Mouse (Mus musculus) layer of hippocampus, adult 9-10 months (tissue): Measurements from ENCODE around the gene Olfr649.

Experiments
- DNase-seq: peaks from one replicate; pipeline ENCODE4 v3.0.0; 2022; ENCODE audit warnings: low spot score

Gene Olfr649

GRCm38 (mm10) chr7:104195885-104196284 is at the start of gene Olfr649:
Gene Olfr649, minus strand, starts transcription at chr7:104195985.
- no peak for DNase-seq

- peak; percentile 21 for DNase-seq
These were observed 48.7 kb upstream of the Olfr649 start, which contains the start of gene Trim34a for GRCm38 (mm10) chr7:104244287-104245181. Gene Trim34a, plus strand, starts transcription at chr7:104244457.

DNA sequence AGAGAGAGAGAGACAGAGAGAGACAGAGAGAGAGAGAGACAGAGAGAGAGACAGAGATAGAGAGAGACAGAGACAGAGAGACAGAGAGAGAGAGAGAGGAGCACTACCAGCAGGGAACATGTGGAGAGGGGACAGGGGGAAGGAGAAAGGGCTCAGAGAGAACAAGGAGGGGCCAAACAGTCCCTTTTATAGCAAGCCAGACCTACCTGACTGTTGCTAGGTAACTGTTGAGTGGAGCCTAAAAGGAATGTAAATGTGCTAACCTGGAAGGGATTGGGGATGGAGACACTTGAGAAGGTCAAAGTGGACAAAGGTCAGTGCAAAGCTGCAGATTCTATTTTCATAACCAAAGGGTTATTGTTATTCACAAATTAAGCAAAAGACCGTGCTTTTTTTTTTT is 47.8 kb upstream of the Olfr649 start:
- no peak for DNase-seq

DNA sequence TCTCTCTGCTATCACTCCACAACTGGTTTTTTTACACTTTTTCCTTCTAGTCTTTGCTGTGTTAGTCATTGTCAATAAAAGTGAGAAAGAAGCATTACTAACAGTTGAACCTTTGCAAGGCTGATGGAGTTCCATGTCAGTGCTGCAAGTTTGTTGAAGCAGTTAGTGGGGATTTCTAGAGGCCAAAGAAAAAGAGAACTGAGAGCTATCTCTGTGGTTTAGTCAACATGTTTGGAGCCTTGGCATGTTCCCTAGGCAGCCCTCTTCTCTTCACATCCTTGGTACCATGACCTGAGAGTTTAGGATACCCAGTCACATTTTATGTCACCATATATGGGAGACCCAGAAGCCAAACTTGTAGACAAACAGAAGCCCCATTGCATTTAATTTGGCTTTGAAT is 45.1 kb upstream of the Olfr649 start:
- DNase-seq: no peak

GRCm38 (mm10) chr7:104231203-104231602 is 35.4 kb upstream of the Olfr649 start:
- no peak for DNase-seq

DNA sequence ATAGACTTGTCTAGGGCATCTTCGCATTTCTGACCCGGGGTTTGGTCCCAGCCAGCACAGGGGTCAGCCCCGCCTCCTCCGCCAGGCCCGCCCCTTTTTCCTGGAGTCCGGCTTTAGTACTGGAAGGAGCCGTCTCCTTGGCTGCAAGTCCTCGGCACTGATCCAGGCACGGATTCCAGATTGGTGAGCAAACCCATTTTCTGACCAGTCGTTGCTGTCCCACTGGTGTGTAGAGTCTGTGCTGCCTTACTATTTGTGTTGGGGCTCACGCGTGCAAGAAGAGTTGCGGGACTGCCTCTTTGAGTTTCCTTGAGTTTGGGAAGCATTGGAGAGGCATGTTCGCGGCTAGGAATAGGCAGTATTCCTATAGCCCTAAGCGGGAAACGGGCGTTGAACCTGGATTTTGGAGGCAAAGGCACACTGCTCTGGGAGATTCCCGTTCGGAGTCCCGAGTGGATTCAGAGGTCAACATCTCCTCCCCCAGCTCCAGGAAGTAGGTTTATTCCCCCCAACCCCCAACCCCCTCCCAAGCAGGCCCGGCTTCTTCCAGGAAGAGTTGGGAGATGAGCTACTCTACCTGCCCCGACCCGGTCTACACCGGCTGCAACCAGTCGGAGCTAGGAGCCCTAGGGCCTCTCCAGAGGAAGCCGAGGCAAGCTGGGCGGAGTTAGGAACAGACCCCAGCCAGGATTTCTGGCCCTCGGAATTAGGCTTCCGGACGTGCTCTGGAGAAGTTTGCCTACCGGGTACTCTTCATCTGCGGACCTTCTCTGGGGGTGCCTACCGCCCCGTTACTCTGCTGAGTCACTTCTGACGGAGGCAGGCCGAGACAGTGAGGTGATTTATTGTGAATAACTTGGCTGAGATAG is 23.1 kb upstream of the Olfr649 start, which contains the start of gene Trim6:
Gene Trim6 (plus strand): TSS at position 93 of the 869 bp plus-strand sequence.
- no peak for DNase-seq

DNA sequence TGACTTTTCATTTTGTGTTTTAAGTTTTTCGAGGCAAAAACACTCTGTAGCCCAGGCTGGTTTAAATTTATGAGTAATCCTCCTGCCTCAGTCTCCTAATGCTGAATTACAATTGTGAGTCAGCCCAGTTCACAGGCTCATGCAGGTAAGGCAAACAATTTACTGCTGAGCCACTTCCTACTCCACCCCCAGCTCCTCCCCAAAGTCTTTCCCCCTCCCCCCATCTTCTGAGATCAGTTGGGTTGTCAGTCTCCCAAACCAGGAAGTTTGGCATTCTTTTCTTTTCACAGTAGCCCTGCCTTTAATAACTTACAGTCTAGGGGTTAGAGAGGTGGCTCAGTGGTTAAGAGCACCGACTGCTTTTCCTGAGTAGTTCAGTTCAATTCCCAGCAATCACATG is 22.1 kb upstream of the Olfr649 start:
- no peak for DNase-seq

- DNase-seq: no peak
These were observed 20.3 kb upstream of the Olfr649 start for GRCm38 (mm10) chr7:104216011-104216535.

- no peak for DNase-seq
These were observed 10.4 kb upstream of the Olfr649 start for GRCm38 (mm10) chr7:104206197-104206596.

DNA sequence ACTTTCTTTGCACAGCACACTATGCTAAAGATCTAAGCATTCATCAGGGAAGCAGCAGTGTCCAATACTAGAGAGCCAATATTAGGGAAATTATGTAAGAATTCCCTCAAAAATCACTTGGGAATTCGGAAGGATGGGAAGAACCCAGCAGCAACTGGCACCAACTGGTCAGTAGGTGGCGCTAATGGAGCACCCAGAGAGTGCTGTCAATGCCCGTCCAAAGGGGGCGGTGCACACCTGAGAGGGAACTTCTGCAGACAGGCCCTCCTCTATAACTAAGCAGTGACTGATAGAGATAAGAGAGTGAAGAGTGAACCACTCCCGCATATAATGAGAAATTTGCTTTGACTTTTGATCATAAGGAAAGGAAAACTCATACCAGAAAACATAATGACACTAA is 4.0 kb upstream of the Olfr649 start:
- peak; percentile 9 for DNase-seq

DNA sequence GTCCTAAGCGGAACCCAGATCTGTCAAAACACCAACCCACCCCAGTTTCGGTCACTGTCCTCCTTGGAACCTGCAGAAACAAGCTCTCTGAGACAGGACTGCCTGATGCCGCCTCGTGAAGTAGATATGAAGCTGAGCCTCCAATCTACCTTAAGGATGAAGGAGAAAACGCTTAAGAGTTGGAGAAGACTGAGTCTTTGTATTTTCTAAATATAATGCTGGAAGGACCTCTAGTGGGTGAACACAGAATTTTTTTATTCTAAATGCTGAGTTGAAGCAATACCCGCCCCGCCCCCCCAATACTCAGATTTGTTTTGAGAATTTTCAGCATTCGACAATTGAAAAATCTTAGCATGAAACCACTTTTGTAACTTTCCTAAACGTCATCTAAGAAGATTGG is 4.5 kb downstream of the Olfr649 start:
- no peak for DNase-seq

GRCm38 (mm10) chr7:104183292-104183691 is 12.5 kb downstream of the Olfr649 start, which contains the start of gene Olfr648:
Gene Olfr648, minus strand, starts transcription at chr7:104183392.
- DNase-seq: no peak

GRCm38 (mm10) chr7:104179074-104179473 is 16.7 kb downstream of the Olfr649 start:
- DNase-seq: no peak

DNA sequence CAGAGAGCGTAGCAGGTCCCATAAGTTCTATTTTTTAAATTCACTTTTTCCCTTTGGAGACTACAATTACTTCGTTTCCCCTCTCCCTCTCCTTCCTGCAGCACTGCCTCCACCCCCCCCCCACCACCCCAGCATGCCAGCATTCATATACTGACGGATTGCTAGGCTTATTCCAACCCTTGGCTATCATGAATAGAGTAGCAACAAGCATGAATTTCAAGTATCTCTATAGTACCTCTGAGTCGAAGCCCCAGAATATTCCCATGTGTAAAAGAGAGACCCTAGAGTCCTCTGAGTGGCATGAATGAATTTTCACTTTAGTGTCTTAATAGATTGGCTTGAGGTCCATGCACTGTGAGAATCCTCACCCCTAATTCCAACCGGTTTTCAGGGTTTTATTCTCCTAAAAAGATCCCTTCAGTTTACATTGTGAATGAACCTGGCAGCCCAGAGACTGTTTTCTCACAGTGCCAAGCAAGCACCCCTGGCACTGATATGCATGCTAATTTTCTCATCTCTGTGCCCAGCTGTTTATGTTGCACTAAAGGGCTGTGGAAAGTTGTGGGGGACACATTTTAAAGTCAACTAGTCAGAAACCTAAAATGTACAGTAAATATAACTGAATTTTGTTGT is 17.2 kb downstream of the Olfr649 start:
- no peak for DNase-seq

GRCm38 (mm10) chr7:104175085-104175484 is 20.7 kb downstream of the Olfr649 start:
- no peak for DNase-seq

- DNase-seq: no peak
These were observed 26.1 kb downstream of the Olfr649 start for GRCm38 (mm10) chr7:104169634-104170204.

DNA sequence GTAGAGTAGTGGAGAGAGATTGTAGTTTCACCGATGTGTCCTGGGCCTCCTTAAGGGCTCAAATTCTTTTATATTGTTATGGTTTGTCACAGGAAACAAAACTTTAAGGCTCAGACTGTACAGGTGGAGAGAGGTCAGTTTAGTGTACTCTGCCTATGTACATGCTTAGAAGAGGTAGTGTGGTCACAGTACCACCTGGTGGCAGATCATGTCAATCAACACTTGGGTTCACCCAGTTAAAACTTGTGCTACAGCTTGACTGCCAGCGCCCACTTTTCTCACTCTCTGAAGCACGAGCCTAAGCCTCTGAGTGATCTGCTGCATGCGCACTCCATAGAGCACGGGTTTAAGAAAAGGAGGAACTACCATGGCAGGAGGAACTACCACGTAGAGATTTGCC is 28.7 kb downstream of the Olfr649 start:
- no peak for DNase-seq

DNA sequence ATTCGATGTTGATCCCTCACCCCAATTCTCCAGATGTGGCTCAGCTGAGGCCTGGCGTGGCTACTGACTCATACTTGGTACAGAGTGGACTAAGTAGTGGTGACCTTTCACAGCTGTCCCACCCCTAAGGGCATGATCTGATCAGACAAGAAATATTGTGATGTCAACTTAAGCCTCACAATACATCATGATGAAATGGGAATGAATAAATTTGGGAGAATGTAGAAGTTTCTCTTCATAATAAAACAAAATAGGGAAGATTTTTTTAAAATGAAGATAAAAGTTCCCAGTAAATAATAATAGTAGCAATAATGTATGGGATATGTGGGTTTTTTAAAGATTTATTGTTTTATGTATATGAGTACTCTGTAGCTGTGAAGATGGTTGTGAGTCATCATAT is 45.3 kb downstream of the Olfr649 start, which contains the start of gene Ubqlnl:
Gene Ubqlnl (minus strand): TSS at position 101 of the 400 bp plus-strand sequence.
- no peak for DNase-seq

- DNase-seq: no peak
These were observed 52.6 kb downstream of the Olfr649 start, which contains the start of gene Ubqln3 for GRCm38 (mm10) chr7:104143179-104143578. Gene Ubqln3, minus strand, starts transcription at chr7:104143279.
